Mouse (Mus musculus): ENCODE measurements at regions not wholly inside any gene's neighbourhood (a gene's known extent, or its start where the extent isn't known, plus 50 kb on each side); places are given as distances from the start of the nearest gene placed in this dataset.
A peak's percentile ranks its signal among the peaks of the same experiment; 100 is the strongest.

- ATAC-seq (ENCODE audit: low read depth) (no peak), DNase-seq (no peak)
- Histone ChIP-seq H3K36me3 (no peaks in the 10 kb centered on the region), H3K9me3 (replicated peaks) (no peaks in the 10 kb centered on the region), H3K4me1 (replicated peaks) (no peaks in the 10 kb centered on the region), H3K4me2 (no peak overlapping the region), H3K4me3 (replicated peaks) (no peak overlapping the region), H3K27me3 (no peaks in the 10 kb centered on the region), H3K9ac (no peak overlapping the region), H3K27ac (no peak overlapping the region)
- 37% methylated on average over 5 of the region's 5 CpGs for WGBS (ENCODE audit: insufficient replicate concordance)
Observed at GRCm38 (mm10) chr1:159150351-159150750, 81.8 kb upstream of the Cop1 start.

GRCm38 (mm10) chr1:159156428-159156827 is 75.7 kb upstream of the Cop1 start:
- DNase-seq, result no peak
- 49% methylated on average over 3 of the region's 3 CpGs for WGBS (ENCODE audit: insufficient replicate concordance)

DNA sequence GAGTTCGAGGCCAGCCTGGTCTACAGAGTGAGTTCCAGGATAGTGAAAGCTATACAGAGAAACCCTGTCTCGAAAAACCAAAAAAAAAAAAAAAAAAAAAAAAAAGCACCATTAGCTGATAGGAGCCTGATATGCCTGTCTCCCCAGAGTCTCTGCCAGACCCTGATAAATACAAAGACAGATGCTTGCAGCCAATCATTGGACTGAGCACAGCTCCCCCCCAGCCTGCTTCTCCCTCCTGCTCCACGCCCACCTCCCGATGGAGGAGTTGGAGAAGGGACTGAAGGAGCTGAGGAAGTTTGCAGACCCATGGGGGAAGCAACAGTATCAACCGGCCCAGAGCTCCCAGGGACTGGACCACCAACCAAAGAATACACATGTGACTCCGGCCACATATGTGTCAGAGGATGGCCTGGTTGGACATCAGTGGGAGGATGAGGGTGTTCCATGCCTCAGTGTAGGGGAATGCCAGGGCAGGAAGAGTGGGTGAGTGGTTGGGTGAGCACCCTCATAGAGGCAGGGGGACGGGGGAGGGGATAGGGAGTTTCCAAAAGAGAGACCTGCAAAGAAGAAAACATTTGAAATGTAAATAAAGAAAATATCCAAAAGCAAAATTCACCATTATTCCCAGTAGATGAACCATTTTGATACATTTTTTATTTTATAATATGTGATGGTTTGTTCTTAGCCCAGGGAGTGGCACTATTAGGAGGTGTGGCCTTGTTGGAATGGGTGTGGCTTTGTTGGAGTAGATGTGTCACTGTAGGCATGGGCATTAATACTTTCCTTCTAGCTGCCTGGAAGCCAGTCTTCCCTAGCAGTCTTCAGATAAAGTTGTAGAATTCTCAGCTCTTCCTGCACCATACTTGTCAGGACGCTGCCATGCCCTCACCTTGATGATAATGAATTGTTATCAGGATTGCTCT is 71.8 kb upstream of the Cop1 start:
- Histone ChIP-seq H3K36me3 (no peaks in the 10 kb centered on the region), H3K4me1 (replicated peaks) (peaks cover 16% of the 10 kb centered on the region), H3K27me3 (no peaks in the 10 kb centered on the region), H3K9ac (no peak overlapping the region), H3K9me3 (replicated peaks) (no peaks in the 10 kb centered on the region), H3K27ac (no peak overlapping the region), H3K4me2 (peak overlapping the region; percentile 34; the same call in 1 of the 2 replicates), H3K4me3 (replicated peaks) (no peak overlapping the region)
- WGBS (ENCODE audit: insufficient replicate concordance), result 45% methylated on average over 8 of the region's 8 CpGs
- ATAC-seq (ENCODE audit: low read depth) (peak; percentile 93), DNase-seq (peak; percentile 42)

More at GRCm38 (mm10) chr1:159156428-159156827, 75.7 kb upstream of the Cop1 start:
- Histone ChIP-seq H3K4me2 (no peak overlapping the region), H3K9me3 (replicated peaks) (no peaks in the 10 kb centered on the region), H3K27me3 (no peaks in the 10 kb centered on the region), H3K36me3 (no peaks in the 10 kb centered on the region), H3K9ac (no peak overlapping the region), H3K27ac (no peak overlapping the region), H3K4me1 (replicated peaks) (peaks cover 16% of the 10 kb centered on the region), H3K4me3 (replicated peaks) (no peak overlapping the region)
- no peak for ATAC-seq (ENCODE audit: low read depth)

DNA sequence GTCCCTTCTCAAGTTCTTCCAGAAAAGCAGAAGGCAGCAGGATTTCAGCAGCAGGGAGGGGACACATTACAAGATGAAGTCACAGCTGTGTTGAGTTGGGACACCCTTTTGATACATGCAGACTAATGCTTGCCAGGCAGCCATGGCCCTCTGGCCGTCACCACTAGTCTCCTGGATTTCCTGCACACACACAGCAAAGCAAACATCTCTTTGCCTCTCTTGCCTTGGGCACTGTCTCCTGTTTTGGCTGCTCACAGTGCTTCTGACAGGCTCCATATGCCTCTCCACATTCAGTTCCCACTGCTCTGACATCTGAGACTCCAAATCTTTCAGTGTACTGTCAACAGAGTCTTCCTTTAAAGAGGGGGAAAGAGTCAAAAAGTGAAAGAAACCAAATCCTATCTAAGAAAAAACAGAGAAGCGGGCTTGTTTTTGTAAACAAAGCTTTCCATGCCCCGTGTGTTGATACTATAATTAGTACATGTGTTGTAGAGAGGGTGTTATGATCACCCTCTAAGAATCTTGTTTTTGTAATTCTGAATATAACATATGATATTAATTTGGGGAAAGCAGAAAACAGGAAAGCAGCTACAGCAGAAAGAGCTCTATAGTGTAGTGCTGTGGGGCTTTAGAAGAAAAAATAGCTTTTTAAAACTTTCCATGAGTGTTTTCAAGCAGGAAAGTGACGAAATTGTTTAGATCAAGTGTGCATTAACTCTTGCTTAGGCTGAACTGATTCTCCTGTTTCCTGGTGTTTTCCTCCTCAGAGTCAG is 68.8 kb upstream of the Cop1 start:
- Histone ChIP-seq H3K27me3 (no peaks in the 10 kb centered on the region), H3K9ac (no peak overlapping the region), H3K4me3 (replicated peaks) (no peak overlapping the region), H3K27ac (no peak overlapping the region), H3K4me2 (no peak overlapping the region), H3K36me3 (no peaks in the 10 kb centered on the region), H3K9me3 (replicated peaks) (no peaks in the 10 kb centered on the region), H3K4me1 (replicated peaks) (peaks cover 16% of the 10 kb centered on the region)
- WGBS (ENCODE audit: insufficient replicate concordance), result 44% methylated on average over 4 of the region's 4 CpGs
- DNase-seq (no peak), ATAC-seq (ENCODE audit: low read depth) (no peak)

GRCm38 (mm10) chr1:159182031-159182430 is 50.1 kb upstream of the Cop1 start:
- DNase-seq, result no peak
- Histone ChIP-seq H3K9ac (no peak overlapping the region), H3K4me1 (replicated peaks) (no peaks in the 10 kb centered on the region), H3K9me3 (replicated peaks) (no peaks in the 10 kb centered on the region), H3K27me3 (no peaks in the 10 kb centered on the region), H3K36me3 (no peaks in the 10 kb centered on the region), H3K4me3 (replicated peaks) (no peak overlapping the region), H3K27ac (no peak overlapping the region), H3K4me2 (no peak overlapping the region)
- ATAC-seq (ENCODE audit: low read depth), result no peak
